Mouse (Mus musculus) CH12.LX (cell line): Measurements from ENCODE around the gene Tet1. TPM values are rescaled to one million over a fixed set of nuclear protein-coding genes. Genes with fewer than 3 reads are reported as not detected.

Source experiments
- DNase-seq: peaks from one replicate; pipeline ENCODE4 v3.0.0-alpha.2; 2013; ENCODE audit errors: extremely low read depth
- H3K27ac ChIP-seq: 2 replicates; pipeline ENCODE4 v1.5.1; 2012; ENCODE audit warnings: low read depth, mild to moderate bottlenecking, control low read depth, moderate library complexity; ENCODE audit not compliant: insufficient read depth
- H3K27me3 ChIP-seq: replicated peaks from 2 replicates; pipeline ENCODE3; 2012; ENCODE audit warnings: inconsistent platforms
- H3K36me3 ChIP-seq, 2 experiments: replicated peaks in 1 of 2; 2 replicates each; pipeline versions ENCODE3 to v1.6.1; 2012; ENCODE audit warnings: inconsistent platforms in 1 of 2, low read length in 1 of 2, mild to moderate bottlenecking in 1 of 2, mixed read lengths in 1 of 2, moderate library complexity in 1 of 2; ENCODE audit not compliant: control insufficient read depth in 1 of 2, insufficient read depth in 1 of 2
- H3K4me1 ChIP-seq, 2 experiments: 2 replicates each; pipeline ENCODE4 v1.6.1; 2012; ENCODE audit warnings: inconsistent platforms in 1 of 2, moderate library complexity in 1 of 2; ENCODE audit not compliant: insufficient read depth in 2 of 2, control insufficient read depth in 1 of 2
- H3K4me2 ChIP-seq: 2 replicates; pipeline ENCODE4 v1.6.1; 2012; ENCODE audit warnings: low read depth, mild to moderate bottlenecking, control low read depth; ENCODE audit not compliant: poor library complexity, insufficient read depth, severe bottlenecking
- H3K4me3 ChIP-seq, 3 experiments: fragments of 150-350 bp in 1 of 3; sonication (generic) in 1 of 3; replicated peaks in 1 of 3; 2 replicates each; pipeline versions ENCODE3 to v1.5.1; 2011 to 2012; ENCODE audit warnings: low read depth in 2 of 3, low read length in 2 of 3, mild to moderate bottlenecking in 2 of 3, moderate library complexity in 2 of 3, control low read depth in 1 of 3, improper control_type of control experiment in 1 of 3, inconsistent platforms in 1 of 3, mixed read lengths in 1 of 3; ENCODE audit not compliant: poor library complexity in 1 of 3
- H3K79me2 ChIP-seq: replicated peaks from 2 replicates; pipeline ENCODE4 v1.6.1; 2012; ENCODE audit warnings: mild to moderate bottlenecking, moderate library complexity; ENCODE audit not compliant: control insufficient read depth, poor library complexity, insufficient read depth, severe bottlenecking; ENCODE audit errors: extremely low read depth
- H3K9ac ChIP-seq: 2 replicates; pipeline ENCODE4 v1.6.1; 2012; ENCODE audit warnings: low read depth, mild to moderate bottlenecking, control low read depth, moderate library complexity; ENCODE audit not compliant: insufficient read depth
- H3K9me3 ChIP-seq: replicated peaks from 2 replicates; pipeline ENCODE3; 2012; ENCODE audit warnings: low read length, inconsistent platforms, mixed read lengths
- CHD1 ChIP-seq: IDR thresholded peaks from 2 replicates; pipeline ENCODE4 v1.6.1; 2012; ENCODE audit warnings: low read depth, low read length, improper control_type of control experiment, inconsistent platforms
- CHD2 ChIP-seq: IDR thresholded peaks from 2 replicates; pipeline ENCODE4 v1.6.1; 2011; ENCODE audit warnings: low read length, improper control_type of control experiment
- E2F4 ChIP-seq: IDR thresholded peaks from 2 replicates; pipeline ENCODE4 v1.6.1; 2011; ENCODE audit warnings: low read depth, low read length, improper control_type of control experiment; ENCODE audit not compliant: insufficient replicate concordance
- ELF1 ChIP-seq: IDR thresholded peaks from 2 replicates; pipeline ENCODE4 v1.6.1; 2014; ENCODE audit warnings: low read depth, mild to moderate bottlenecking, inconsistent platforms, low read length, improper control_type of control experiment
- HCFC1 ChIP-seq: IDR thresholded peaks from 2 replicates; pipeline ENCODE4 v1.6.1; 2012; ENCODE audit warnings: low read depth, mild to moderate bottlenecking, inconsistent platforms, low read length, improper control_type of control experiment
- IRF4 ChIP-seq: IDR thresholded peaks from 2 replicates; pipeline ENCODE4 v1.6.1; 2014; ENCODE audit warnings: low read depth, mild to moderate bottlenecking, inconsistent platforms, low read length, improper control_type of control experiment
- KAT2A ChIP-seq: IDR thresholded peaks from 2 replicates; pipeline ENCODE4 v1.6.1; 2012; ENCODE audit warnings: low read length, improper control_type of control experiment, inconsistent platforms; ENCODE audit not compliant: insufficient replicate concordance
- MAFK ChIP-seq: IDR thresholded peaks from 2 replicates; pipeline ENCODE4 v1.6.1; 2011; ENCODE audit warnings: low read length, improper control_type of control experiment; ENCODE audit not compliant: insufficient replicate concordance
- MAX ChIP-seq: IDR thresholded peaks from 2 replicates; pipeline ENCODE4 v1.6.1; 2011; ENCODE audit warnings: low read length, improper control_type of control experiment
- MAZ ChIP-seq: IDR thresholded peaks from 2 replicates; pipeline ENCODE4 v1.6.1; 2012; ENCODE audit warnings: low read depth, mild to moderate bottlenecking, inconsistent platforms, low read length, improper control_type of control experiment, moderate library complexity
- MEF2A ChIP-seq: IDR thresholded peaks from 2 replicates; pipeline ENCODE4 v1.6.1; 2014; ENCODE audit warnings: low read depth, mild to moderate bottlenecking, inconsistent platforms, low read length, improper control_type of control experiment, borderline replicate concordance
- MXI1 ChIP-seq: IDR thresholded peaks from 2 replicates; pipeline ENCODE4 v1.6.1; 2011; ENCODE audit warnings: mild to moderate bottlenecking, low read depth, low read length, improper control_type of control experiment
- MYC ChIP-seq: IDR thresholded peaks from 2 replicates; pipeline ENCODE4 v1.6.1; 2011; ENCODE audit warnings: low read depth, mild to moderate bottlenecking, improper control_type of control experiment, low read length
- NELFE ChIP-seq: IDR thresholded peaks from 2 replicates; pipeline ENCODE4 v1.6.1; 2011; ENCODE audit warnings: low read depth, low read length, improper control_type of control experiment
- PAX5 ChIP-seq: IDR thresholded peaks from 2 replicates; pipeline ENCODE4 v1.6.1; 2012; ENCODE audit warnings: low read length, inconsistent platforms, mixed read lengths
- POLR2A ChIP-seq: IDR thresholded peaks from 2 replicates; pipeline ENCODE4 v1.6.1; 2011; ENCODE audit warnings: low read depth, mild to moderate bottlenecking, improper control_type of control experiment, low read length
- POLR2AphosphoS2 ChIP-seq: IDR thresholded peaks from 2 replicates; pipeline ENCODE4 v1.6.1; 2011; ENCODE audit warnings: low read depth, low read length, improper control_type of control experiment
- SMC3 ChIP-seq: IDR thresholded peaks from 2 replicates; pipeline ENCODE4 v1.6.1; 2011; ENCODE audit warnings: low read depth, low read length, improper control_type of control experiment
- TBP ChIP-seq: conservative IDR thresholded peaks from 2 replicates; pipeline ENCODE4 v1.6.1; 2011; ENCODE audit warnings: low read depth, low read length, improper control_type of control experiment
- UBTF ChIP-seq: IDR thresholded peaks from 2 replicates; pipeline ENCODE4 v1.6.1; 2012; ENCODE audit warnings: low read depth, mild to moderate bottlenecking, inconsistent platforms, low read length, improper control_type of control experiment, moderate library complexity
- USF1 ChIP-seq: IDR thresholded peaks from 2 replicates; pipeline ENCODE4 v1.6.1; 2014; ENCODE audit warnings: low read depth, mild to moderate bottlenecking, inconsistent platforms, low read length, improper control_type of control experiment
- USF2 ChIP-seq: conservative IDR thresholded peaks from 2 replicates; pipeline ENCODE4 v1.6.1; 2011; ENCODE audit warnings: low read depth, low read length, improper control_type of control experiment
- ZC3H11A ChIP-seq: IDR thresholded peaks from 2 replicates; pipeline ENCODE4 v1.6.1; 2012; ENCODE audit warnings: low read depth, mild to moderate bottlenecking, inconsistent platforms, low read length, improper control_type of control experiment
- ZKSCAN1 ChIP-seq: IDR thresholded peaks from 2 replicates; pipeline ENCODE4 v1.6.1; 2012; ENCODE audit warnings: low read depth, inconsistent platforms, low read length, improper control_type of control experiment, borderline replicate concordance
- ZMIZ1 ChIP-seq: IDR thresholded peaks from 2 replicates; pipeline ENCODE4 v1.6.1; 2012; ENCODE audit warnings: low read depth, mild to moderate bottlenecking, inconsistent platforms, low read length, improper control_type of control experiment
- dilution Hi-C: fragments of 300-500 bp; cut with MboI; formaldehyde crosslinking; loops from 2 replicates; pipeline ENCODE4 v1.14.3; 2020; ENCODE audit warnings: low sequenced_read_pairs; ENCODE audit not compliant: extremely low pct_unique_long_range_greater_than_20kb, extremely low pct_ligation_motif_present
- in situ Hi-C: fragments of 300-500 bp; cut with MboI; formaldehyde crosslinking; loops from 3 replicates; pipeline ENCODE4 v1.14.3; 2019; ENCODE audit warnings: low sequenced_read_pairs, low pct_ligation_motif_present, low pct_unique_long_range_greater_than_20kb, mixed read lengths
- polyA plus RNA-seq: library from polyadenylated mRNA; unstranded; fragments of >175 nt; gene quantifications from 2 replicates; pipeline ENCODE4 v1.2.1, GENCODE M21; 2012; ENCODE audit warnings: low read depth; ENCODE audit not compliant: insufficient read length
- total RNA-seq, 2 experiments: library from RNA; depleted of rRNA; stranded (reverse); fragments of 300-350 nt in 1 of 2; fragments of >200 nt in 1 of 2; gene quantifications; 2 replicates each; pipeline ENCODE4 v1.2.3; 2012 to 2014

Gene Tet1
- total and polyA plus RNA-seq, 3 experiments = 0.23 to 0.55 (median 0.34) TPM

- no peak overlapping the region for H3K4me2 ChIP-seq
- dilution Hi-C loops (no loop called here), in situ Hi-C loops (no loop called here)
- no peak overlapping the region for H3K4me3 ChIP-seq
- no peaks in the 10 kb centered on the region for H3K36me3 ChIP-seq
- no peak overlapping the region for H3K9ac ChIP-seq
- H3K9me3 ChIP-seq = peaks cover 10% of the 10 kb centered on the region
- no peaks in the 10 kb centered on the region for H3K27me3 ChIP-seq
- H3K4me1 ChIP-seq = peaks cover 12 to 34% of the 10 kb centered on the region in 2 experiments
- no peaks in the 10 kb centered on the region for H3K79me2 ChIP-seq
- no peak for DNase-seq
- H3K27ac ChIP-seq = no peak overlapping the region
- TF ChIP-seq HCFC1 (no peak), MEF2A (no peak), CHD1 (no peak), MAFK (no peak), ZC3H11A (no peak), ZKSCAN1 (no peak), NELFE (no peak), USF1 (no peak)
Measured at GRCm38 (mm10) chr10:62891025-62891424, 17.8 kb downstream of the Tet1 start.

- H3K4me3 ChIP-seq = no peak overlapping the region
- H3K9ac ChIP-seq = no peak overlapping the region
Measured at GRCm38 (mm10) chr10:62886799-62887591, 21.8 kb downstream of the Tet1 start.

More at GRCm38 (mm10) chr10:62886799-62887591, 21.8 kb downstream of the Tet1 start:
- H3K27me3 ChIP-seq = no peaks in the 10 kb centered on the region
- TF ChIP-seq CHD2 (no peak), MXI1 (no peak), MAX (no peak), SMC3 (no peak), TBP (no peak), POLR2A (no peak), USF2 (no peak), POLR2AphosphoS2 (no peak), ZMIZ1 (no peak), MAZ (no peak), PAX5 (no peak), MAFK (no peak), E2F4 (no peak), UBTF (no peak), ELF1 (no peak), KAT2A (no peak), IRF4 (no peak), MYC (no peak)
- dilution Hi-C loops (no loop called here), in situ Hi-C loops (no loop called here)
- H3K36me3 ChIP-seq = no peaks in the 10 kb centered on the region
- DNase-seq = no peak
- H3K9me3 ChIP-seq = peaks cover 11% of the 10 kb centered on the region
- peaks cover 8 to 31% of the 10 kb centered on the region in 2 experiments for H3K4me1 ChIP-seq
- no peak overlapping the region for H3K4me2 ChIP-seq
- no peaks in the 10 kb centered on the region for H3K79me2 ChIP-seq
- no peak overlapping the region for H3K27ac ChIP-seq
